Mouse (Mus musculus) kidney, adult 18-20 months (tissue): ENCODE data around the gene Jade3.

Experiments used
- DNase-seq: peaks from one replicate; pipeline ENCODE4 v3.0.0; 2021

The Jade3 gene

DNA sequence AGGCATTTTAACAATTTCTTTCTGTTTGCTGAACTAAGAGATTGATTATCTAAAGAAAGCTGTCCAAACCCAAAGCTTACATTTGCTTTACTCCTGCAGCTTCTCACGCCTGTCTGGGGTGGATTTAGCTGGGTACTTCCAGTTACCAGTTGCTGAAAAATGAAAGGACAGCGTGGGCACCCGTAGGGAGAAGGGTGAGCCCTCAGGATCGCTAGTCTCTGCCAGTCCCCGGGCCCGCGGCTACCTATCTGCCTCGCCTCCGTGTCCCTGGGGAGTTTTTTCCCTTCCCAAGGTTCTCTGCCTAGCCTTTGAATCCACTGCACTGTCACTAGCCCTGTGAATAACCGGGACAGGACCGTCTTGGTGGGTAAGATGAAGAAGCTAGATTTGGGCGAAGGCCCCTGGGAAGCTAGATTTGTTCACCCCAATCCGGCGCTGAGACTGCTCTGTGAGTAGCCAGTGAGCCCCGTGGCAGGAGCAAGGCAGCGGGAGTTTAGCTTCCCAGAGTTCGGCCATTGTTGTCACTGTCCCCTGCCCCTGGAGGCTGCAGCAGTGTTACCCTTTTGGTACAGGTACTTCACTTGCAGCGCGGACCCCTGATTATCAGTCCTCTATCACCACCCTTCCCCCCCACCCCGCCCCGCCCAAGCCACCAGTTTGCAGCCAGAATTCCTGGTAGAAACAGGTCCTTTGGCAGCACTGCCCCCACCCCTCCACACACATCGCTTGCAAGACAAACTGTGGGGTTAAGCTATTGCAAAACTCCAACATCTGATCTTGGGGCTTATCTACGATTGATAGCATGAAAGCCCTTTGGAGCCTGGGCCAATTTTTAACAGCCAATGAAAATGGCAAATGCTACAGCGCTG lies 122.8 kb downstream of the Jade3 start:
- peak; percentile 45 for DNase-seq

DNA sequence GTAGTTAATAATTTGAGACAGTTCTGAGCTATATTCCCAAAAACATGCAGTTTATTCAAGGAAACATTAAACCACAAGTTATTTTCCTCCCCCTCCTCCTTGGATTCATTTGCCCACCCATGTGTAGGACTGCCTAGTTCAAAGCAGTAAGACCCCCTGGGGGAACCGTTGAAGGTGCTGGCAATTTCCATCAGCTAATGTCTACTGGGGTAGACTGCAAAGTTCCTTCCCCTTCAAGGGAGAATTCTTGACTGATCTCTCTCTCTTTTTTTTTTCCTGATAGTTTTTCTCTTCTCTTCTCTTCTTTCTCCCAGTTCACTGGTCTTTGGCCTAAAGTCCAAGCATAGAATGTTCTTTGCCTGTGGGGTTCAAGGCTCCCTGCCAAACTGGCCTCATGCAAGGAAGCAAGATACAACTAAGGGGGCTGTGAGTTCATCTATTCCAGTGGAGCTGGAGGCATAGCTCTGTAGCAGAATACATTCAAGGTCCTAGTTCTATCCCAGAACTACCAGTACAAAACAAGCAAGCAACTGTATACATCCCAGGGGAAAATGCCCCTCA lies 123.5 kb downstream of the Jade3 start:
- no peak for DNase-seq

- no peak for DNase-seq
Measured at GRCm38 (mm10) chrX:20549532-20549931, 124.0 kb downstream of the Jade3 start, which contains the start of gene Rgn. Rgn (plus strand) TSS chrX:20549787.

GRCm38 (mm10) chrX:20552199-20552598 lies 126.7 kb downstream of the Jade3 start:
- no peak for DNase-seq

- DNase-seq, result no peak
Measured at GRCm38 (mm10) chrX:20561846-20562245, 136.4 kb downstream of the Jade3 start.

DNA sequence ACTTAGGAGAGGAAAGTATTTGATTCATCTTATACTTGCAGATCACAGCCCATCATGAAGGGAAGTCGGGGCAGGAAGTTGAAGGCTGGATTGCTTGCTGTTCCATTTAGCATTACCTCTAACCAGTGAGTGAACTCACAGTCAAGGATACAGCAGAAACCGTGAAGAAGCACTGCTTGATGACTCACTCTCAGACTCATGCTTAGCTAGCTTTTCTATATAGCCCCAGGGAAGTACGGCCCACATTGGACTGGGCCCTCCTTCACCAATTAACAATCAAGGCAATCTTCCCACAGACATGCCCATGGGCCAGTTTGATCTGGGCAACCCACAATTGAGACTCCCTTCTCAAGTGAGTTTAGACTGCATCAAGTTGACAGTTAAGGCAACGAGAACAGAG lies 138.5 kb downstream of the Jade3 start:
- no peak for DNase-seq
